Mouse (Mus musculus) intestine, embryonic 14.5 days (tissue): Measurements from ENCODE around the gene Qrich1. TPM values are rescaled to one million over a fixed set of nuclear protein-coding genes. Genes with fewer than 3 reads are reported as not detected.

Experiments used
- ATAC-seq: fragments of 200-750 bp; cut with Nextera tagmentation; replicated peaks from 2 replicates; pipeline ENCODE4 v1.8.0; 2017; ENCODE audit warnings: low read depth, moderate number of reproducible peaks, moderate TSS enrichment, moderate library complexity; ENCODE audit not compliant: low FRiP score, low TSS enrichment
- DNase-seq: peaks from one replicate; pipeline ENCODE4 v3.0.0-alpha.2; 2018; ENCODE audit warnings: low spot score
- H3K27ac ChIP-seq: fragments of 300-500 bp; sonication (generic); 2 replicates; pipeline ENCODE4 v1.5.1; 2014; ENCODE audit warnings: low read depth, mild to moderate bottlenecking, control low read depth
- H3K27me3 ChIP-seq: fragments of 300-500 bp; sonication (generic); replicated peaks from 2 replicates; pipeline ENCODE4 v1.6.1; 2014; ENCODE audit warnings: low read length, control low read depth; ENCODE audit not compliant: control insufficient read depth, insufficient read depth
- H3K36me3 ChIP-seq: fragments of 300-500 bp; sonication (generic); 2 replicates; pipeline ENCODE4 v1.6.1; 2014; ENCODE audit warnings: low read length, control low read depth; ENCODE audit not compliant: control insufficient read depth, insufficient read depth
- H3K4me1 ChIP-seq: fragments of 300-500 bp; sonication (generic); replicated peaks from 2 replicates; pipeline ENCODE4 v1.6.1; 2014; ENCODE audit warnings: low read length, control low read depth, mixed read lengths; ENCODE audit not compliant: control insufficient read depth, insufficient read depth
- H3K4me2 ChIP-seq: fragments of 300-500 bp; sonication (generic); 2 replicates; pipeline ENCODE4 v1.6.1; 2014; ENCODE audit warnings: low read length
- H3K4me3 ChIP-seq: fragments of 300-500 bp; sonication (generic); 2 replicates; pipeline ENCODE4 v1.5.1; 2014; ENCODE audit warnings: low read depth, low read length, control low read depth, mixed read lengths
- H3K9ac ChIP-seq: fragments of 300-500 bp; sonication (generic); 2 replicates; pipeline ENCODE4 v1.6.1; 2014; ENCODE audit warnings: mild to moderate bottlenecking, low read length
- H3K9me3 ChIP-seq: fragments of 300-500 bp; sonication (generic); 2 replicates; pipeline ENCODE4 v1.6.1; 2016; ENCODE audit warnings: low read length, control low read depth; ENCODE audit not compliant: control insufficient read depth
- WGBS: fragments of 180-500 bp; shearing (Covaris S2); extraction: QIAGEN DNeasy Blood & Tissue Kit; methylation state at CpG from one replicate; pipeline ENCODE4 v1.1.7; 2014; 5-methylcytosine and 5-hydroxymethylcytosine counted together
- polyA plus RNA-seq: library from polyadenylated mRNA; unstranded; fragments of >200 nt; fragmentation: Nextera tagmentation; extraction: Ambion mirVana; gene quantifications from 2 replicates; pipeline ENCODE4 v1.2.1, GENCODE M21; 2014

Qrich1 gene
- polyA plus RNA-seq, 1 experiment from 2014 or later, result 122 TPM

GRCm38 (mm10) chr9:108530954-108531353 is 14.3 kb downstream of the Qrich1 start:
- H3K9me3 ChIP-seq, result no peaks in the 10 kb centered on the region
- ATAC-seq (no peak), DNase-seq (no peak)
- 96% methylated on average over 1 of the region's 1 CpGs for WGBS
- no peaks in the 10 kb centered on the region for H3K4me1 ChIP-seq
- no peak overlapping the region for H3K4me2 ChIP-seq
- no peak overlapping the region for H3K9ac ChIP-seq
- H3K4me3 ChIP-seq, result no peak overlapping the region
- peaks cover 85% of the 10 kb centered on the region for H3K36me3 ChIP-seq
- H3K27me3 ChIP-seq, result no peaks in the 10 kb centered on the region
- no peak overlapping the region for H3K27ac ChIP-seq

- no peak overlapping the region for H3K4me3 ChIP-seq
- H3K9ac ChIP-seq, result no peak overlapping the region
- no peaks in the 10 kb centered on the region for H3K9me3 ChIP-seq
- H3K36me3 ChIP-seq, result peaks cover 91% of the 10 kb centered on the region
- H3K4me2 ChIP-seq, result no peak overlapping the region
- H3K27me3 ChIP-seq, result no peaks in the 10 kb centered on the region
- ATAC-seq, result no peak
- 91% methylated on average over 1 of the region's 1 CpGs for WGBS
- H3K4me1 ChIP-seq, result no peaks in the 10 kb centered on the region
- H3K27ac ChIP-seq, result no peak overlapping the region
- DNase-seq, result no peak
Observed at GRCm38 (mm10) chr9:108531496-108531895, 14.9 kb downstream of the Qrich1 start.

GRCm38 (mm10) chr9:108540846-108541245 is 24.2 kb downstream of the Qrich1 start:
- peaks cover 93% of the 10 kb centered on the region for H3K36me3 ChIP-seq
- ATAC-seq, result no peak
- H3K4me1 ChIP-seq, result no peaks in the 10 kb centered on the region
- no peak overlapping the region for H3K4me3 ChIP-seq
- no peak for DNase-seq
- no peak overlapping the region for H3K9ac ChIP-seq
- H3K27ac ChIP-seq, result no peak overlapping the region
- H3K4me2 ChIP-seq, result no peak overlapping the region
- H3K9me3 ChIP-seq, result no peaks in the 10 kb centered on the region
- no peaks in the 10 kb centered on the region for H3K27me3 ChIP-seq

- H3K9ac ChIP-seq, result no peak overlapping the region
- H3K4me2 ChIP-seq, result no peak overlapping the region
- no peaks in the 10 kb centered on the region for H3K9me3 ChIP-seq
- peaks cover 92% of the 10 kb centered on the region for H3K36me3 ChIP-seq
- H3K4me1 ChIP-seq, result no peaks in the 10 kb centered on the region
- ATAC-seq (no peak), DNase-seq (no peak)
- no peaks in the 10 kb centered on the region for H3K27me3 ChIP-seq
- 93% methylated on average over 3 of the region's 3 CpGs for WGBS
- no peak overlapping the region for H3K27ac ChIP-seq
- no peak overlapping the region for H3K4me3 ChIP-seq
Observed at GRCm38 (mm10) chr9:108545986-108546385, 29.4 kb downstream of the Qrich1 start.

DNA sequence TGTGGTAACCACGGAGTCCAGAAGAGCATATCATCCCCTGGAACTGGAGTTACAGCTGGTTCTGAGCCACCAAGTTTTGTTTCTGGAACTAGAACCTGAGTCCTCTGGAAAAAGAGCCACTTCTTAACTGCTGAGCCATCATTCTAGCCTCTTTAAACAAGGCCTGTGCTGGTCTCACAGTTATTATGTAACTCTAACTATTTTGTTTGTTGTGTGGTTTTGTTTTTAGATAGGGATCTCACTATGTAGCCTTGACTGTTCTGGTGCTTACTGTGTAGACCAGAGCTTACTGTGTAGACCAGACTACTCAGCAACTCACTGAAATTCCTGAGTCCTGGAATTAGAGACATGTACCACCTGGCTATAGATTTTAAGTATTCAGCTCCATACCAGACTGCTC is 30.3 kb downstream of the Qrich1 start:
- Histone ChIP-seq H3K4me3 (no peak overlapping the region), H3K27me3 (no peaks in the 10 kb centered on the region), H3K9me3 (no peaks in the 10 kb centered on the region), H3K4me1 (no peaks in the 10 kb centered on the region), H3K4me2 (no peak overlapping the region), H3K36me3 (peaks cover 90% of the 10 kb centered on the region), H3K27ac (no peak overlapping the region), H3K9ac (no peak overlapping the region)
- DNase-seq (no peak), ATAC-seq (no peak)
- 96% methylated on average over 1 of the region's 1 CpGs for WGBS

DNA sequence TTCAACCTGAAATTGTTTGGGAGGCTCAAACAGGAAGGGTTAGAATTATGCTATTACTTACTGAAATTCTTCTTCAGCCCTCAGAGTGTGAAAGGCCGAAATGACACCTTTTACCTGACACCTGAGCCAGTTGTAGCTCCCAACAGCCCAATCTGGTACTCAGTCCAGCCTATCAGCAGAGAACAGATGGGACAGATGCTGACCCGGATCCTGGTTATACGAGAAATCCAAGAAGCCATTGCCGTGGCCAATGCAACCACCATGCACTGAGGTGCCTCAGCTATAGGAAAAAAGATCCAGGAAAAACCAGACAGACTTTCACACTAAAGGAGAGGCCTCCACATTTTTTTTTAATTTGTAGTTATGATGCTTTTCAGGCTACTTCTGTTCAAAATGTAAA is 42.6 kb downstream of the Qrich1 start:
- H3K27ac ChIP-seq, result no peak overlapping the region
- no peak for DNase-seq
- 89% methylated on average over 4 of the region's 4 CpGs for WGBS
- H3K36me3 ChIP-seq, result peaks cover 74% of the 10 kb centered on the region
- ATAC-seq, result no peak
- no peaks in the 10 kb centered on the region for H3K9me3 ChIP-seq
- H3K27me3 ChIP-seq, result no peaks in the 10 kb centered on the region
- H3K4me3 ChIP-seq, result no peak overlapping the region
- peaks cover 10% of the 10 kb centered on the region for H3K4me1 ChIP-seq
- H3K9ac ChIP-seq, result no peak overlapping the region
- no peak overlapping the region for H3K4me2 ChIP-seq

DNA sequence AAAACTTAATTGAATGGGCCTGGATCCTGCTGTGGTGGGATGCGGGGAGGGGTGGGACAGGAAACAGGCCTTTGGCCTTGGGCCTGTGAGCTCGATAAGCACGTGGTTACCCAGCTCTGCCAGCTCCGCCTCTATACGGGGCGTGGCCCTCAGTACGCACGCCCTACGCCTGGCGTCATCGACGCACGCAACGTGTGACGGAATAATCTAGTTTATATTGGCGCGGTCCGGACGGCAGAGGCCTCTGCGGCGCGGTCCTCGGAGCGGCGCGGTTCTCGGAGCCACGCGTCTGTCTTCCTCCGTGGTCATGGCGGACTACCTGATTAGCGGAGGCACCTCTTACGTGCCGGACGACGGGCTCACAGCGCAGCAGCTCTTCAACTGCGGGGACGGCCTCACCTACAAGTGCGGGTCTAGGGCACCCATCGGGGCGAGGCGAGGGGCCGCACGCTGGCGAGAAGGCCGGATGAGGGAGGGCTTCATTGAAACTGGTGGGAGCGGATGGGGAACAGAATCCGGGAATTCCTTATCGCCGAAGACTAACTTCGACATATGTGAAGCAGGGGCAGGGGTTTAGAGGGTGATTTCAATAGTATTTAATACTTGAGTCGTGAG is 43.7 kb downstream of the Qrich1 start, which contains the start of gene Impdh2:
TSS of gene Impdh2 (plus strand) at position 60 of the 615 bp plus-strand sequence.
- peak within 1 kb of the TSS; percentile 64; the same call in 1 of the 2 replicates for H3K27ac ChIP-seq
- WGBS, result under 1% methylated on average over 52 of the region's 53 CpGs

GRCm38 (mm10) chr9:108563671-108564070 is 47.1 kb downstream of the Qrich1 start:
- no peak for ATAC-seq
- 90% methylated on average over 8 of the region's 8 CpGs for WGBS
- H3K4me3 ChIP-seq, result no peak overlapping the region
- peaks cover 23% of the 10 kb centered on the region for H3K4me1 ChIP-seq
- H3K4me2 ChIP-seq, result no peak overlapping the region
- H3K27me3 ChIP-seq, result no peaks in the 10 kb centered on the region
- no peak for DNase-seq
- no peak overlapping the region for H3K27ac ChIP-seq
- no peaks in the 10 kb centered on the region for H3K9me3 ChIP-seq
- H3K9ac ChIP-seq, result no peak overlapping the region
- peaks cover 52% of the 10 kb centered on the region for H3K36me3 ChIP-seq

More for the DNA sequence above, 43.7 kb downstream of the Qrich1 start, which contains the start of gene Impdh2:
- DNase-seq, result peak; percentile 98
- peaks cover 76% of the 10 kb centered on the region for H3K36me3 ChIP-seq
- H3K4me3 ChIP-seq, result peak within 1 kb of the TSS; percentile 48
- peaks cover 10% of the 10 kb centered on the region for H3K4me1 ChIP-seq
- peak within 1 kb of the TSS; percentile 55 for H3K9ac ChIP-seq
- H3K27me3 ChIP-seq, result no peaks in the 10 kb centered on the region
- H3K4me2 ChIP-seq, result peak within 1 kb of the TSS; percentile 60
- H3K9me3 ChIP-seq, result no peaks in the 10 kb centered on the region
- ATAC-seq, result peak; percentile 98

DNA sequence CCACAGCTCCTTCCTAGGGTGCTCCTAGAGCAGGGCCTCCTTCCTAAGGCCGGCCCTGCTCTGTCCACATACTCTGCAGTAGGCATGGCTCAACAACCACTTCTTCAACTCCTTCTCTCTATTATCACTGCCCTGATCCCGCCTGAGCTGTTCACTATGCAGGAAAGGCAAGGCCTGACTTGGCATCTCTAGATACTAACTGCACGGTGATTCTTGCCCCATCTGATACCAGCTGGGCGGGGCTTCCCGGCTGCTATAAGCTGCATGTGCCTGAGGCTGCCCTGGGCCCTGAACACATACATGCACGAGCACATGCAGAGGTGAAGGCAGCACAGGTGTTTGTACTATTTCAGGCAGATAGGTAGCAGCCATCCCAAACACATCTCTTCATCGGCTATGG is 47.5 kb downstream of the Qrich1 start:
- 83% methylated on average over 7 of the region's 7 CpGs for WGBS
- Histone ChIP-seq H3K9me3 (no peaks in the 10 kb centered on the region), H3K9ac (no peak overlapping the region), H3K4me3 (no peak overlapping the region), H3K4me2 (no peak overlapping the region), H3K27ac (no peak overlapping the region), H3K4me1 (peaks cover 23% of the 10 kb centered on the region), H3K27me3 (no peaks in the 10 kb centered on the region), H3K36me3 (peaks cover 47% of the 10 kb centered on the region)
- no peak for DNase-seq
- ATAC-seq, result no peak
